Mouse (Mus musculus): ENCODE measurements at regions not wholly inside any gene's neighbourhood (a gene's known extent, or its start where the extent isn't known, plus 50 kb on each side); places are given as distances from the start of the nearest gene placed in this dataset.
A peak's percentile ranks its signal among the peaks of the same experiment; 100 is the strongest.

DNA sequence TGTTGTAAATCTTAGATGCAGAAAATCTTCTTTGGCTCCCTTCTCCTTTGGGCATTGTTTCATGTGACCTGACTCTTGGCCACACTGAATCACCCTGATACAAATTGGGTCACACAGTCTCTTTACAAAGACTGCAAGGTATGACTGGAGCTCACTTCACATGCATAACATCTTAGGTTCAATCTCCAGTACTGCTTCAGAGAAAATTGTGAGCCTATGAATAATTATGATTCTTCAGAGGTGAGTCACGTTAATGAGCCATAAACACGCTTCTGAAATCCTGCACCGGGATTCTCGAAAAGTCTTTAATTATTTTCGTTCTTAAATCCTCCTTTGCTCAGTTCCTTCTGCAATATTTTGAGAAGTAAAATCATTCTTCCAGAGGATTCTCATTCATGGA lies 307.7 kb downstream of the Lmo7 start:
- ATAC-seq (ENCODE audit: low FRiP score), result no peak
- 86% methylated on average over 5 of the region's 5 CpGs for WGBS

GRCm38 (mm10) chr14:102031047-102031903 lies 301.5 kb downstream of the Lmo7 start:
- Histone ChIP-seq H3K9me3 (no peaks in the 10 kb centered on the region), H3K27me3 (no peaks in the 10 kb centered on the region), H3K4me3 (no peak overlapping the region), H3K36me3 (no peaks in the 10 kb centered on the region), H3K9ac (no peak overlapping the region), H3K27ac (no peak overlapping the region), H3K4me1 (replicated peaks) (no peaks in the 10 kb centered on the region), H3K4me2 (no peak overlapping the region)
- no peak for ATAC-seq (ENCODE audit: low FRiP score)
- 73% methylated on average over 10 of the region's 10 CpGs for WGBS

More for the DNA sequence above, 307.7 kb downstream of the Lmo7 start:
- Histone ChIP-seq H3K4me1 (replicated peaks) (no peaks in the 10 kb centered on the region), H3K27ac (no peak overlapping the region), H3K4me2 (no peak overlapping the region), H3K36me3 (no peaks in the 10 kb centered on the region), H3K4me3 (no peak overlapping the region), H3K27me3 (no peaks in the 10 kb centered on the region), H3K9ac (no peak overlapping the region), H3K9me3 (no peaks in the 10 kb centered on the region)

DNA sequence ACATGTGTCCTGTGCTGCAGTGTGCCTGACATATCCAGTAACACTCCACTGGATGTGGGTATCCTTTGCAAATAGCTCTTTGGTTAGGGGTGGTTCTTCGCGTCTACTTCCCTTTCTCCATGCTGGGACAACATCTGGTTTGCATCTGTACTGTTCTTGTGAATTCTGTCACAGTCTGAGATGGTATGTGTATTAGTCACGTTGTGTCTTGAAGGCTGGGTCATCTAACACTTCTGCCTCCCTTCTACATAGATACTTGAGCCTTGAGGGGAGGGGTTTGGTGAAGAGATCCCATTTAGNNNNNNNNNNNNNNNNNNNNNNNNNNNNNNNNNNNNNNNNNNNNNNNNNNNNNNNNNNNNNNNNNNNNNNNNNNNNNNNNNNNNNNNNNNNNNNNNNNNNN lies 294.9 kb downstream of the Lmo7 start:
- no peak overlapping the region for H3K27ac ChIP-seq
- H3K4me3 ChIP-seq, result no peak overlapping the region

DNA sequence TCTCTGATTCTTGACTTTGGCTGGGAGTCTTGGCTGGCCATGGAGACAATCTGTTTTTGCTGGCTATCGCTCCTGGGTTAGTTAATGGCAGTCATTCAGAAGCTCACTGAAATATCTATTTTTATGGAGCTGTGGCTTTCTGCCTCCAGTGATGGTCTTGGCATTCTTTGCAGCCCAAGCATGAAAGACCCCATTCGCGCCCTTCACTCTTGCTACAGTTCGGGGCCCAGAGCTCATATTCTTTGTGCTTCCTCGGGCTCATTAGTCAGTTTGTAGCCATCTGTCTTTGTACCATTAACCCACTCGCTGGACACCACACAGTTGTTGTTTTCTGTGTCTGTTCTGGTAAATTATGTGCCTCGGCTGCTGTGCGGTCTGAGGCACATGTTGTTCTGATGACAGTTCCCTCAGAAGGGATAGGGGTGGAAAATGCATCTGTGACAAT lies 290.4 kb downstream of the Lmo7 start:
- Histone ChIP-seq H3K36me3 (no peaks in the 10 kb centered on the region), H3K27ac (peak overlapping the region; percentile 35), H3K4me3 (no peak overlapping the region), H3K27me3 (no peaks in the 10 kb centered on the region), H3K4me1 (replicated peaks) (peaks cover 8% of the 10 kb centered on the region), H3K9me3 (no peaks in the 10 kb centered on the region), H3K9ac (no peak overlapping the region), H3K4me2 (no peak overlapping the region)
- 34% methylated on average over 8 of the region's 8 CpGs for WGBS
- ATAC-seq (ENCODE audit: low FRiP score), result peak; percentile 71; the same call in 1 of the 2 replicates

More for the DNA sequence above, 294.9 kb downstream of the Lmo7 start:
- no peak for ATAC-seq (ENCODE audit: low FRiP score)
- H3K4me1 ChIP-seq (replicated peaks), result peaks cover 5% of the 10 kb centered on the region
- 79% methylated on average over 3 of the region's 3 CpGs for WGBS
- no peak overlapping the region for H3K4me2 ChIP-seq
- no peaks in the 10 kb centered on the region for H3K27me3 ChIP-seq
- no peaks in the 10 kb centered on the region for H3K36me3 ChIP-seq
- H3K9ac ChIP-seq, result no peak overlapping the region
- H3K9me3 ChIP-seq, result no peaks in the 10 kb centered on the region

DNA sequence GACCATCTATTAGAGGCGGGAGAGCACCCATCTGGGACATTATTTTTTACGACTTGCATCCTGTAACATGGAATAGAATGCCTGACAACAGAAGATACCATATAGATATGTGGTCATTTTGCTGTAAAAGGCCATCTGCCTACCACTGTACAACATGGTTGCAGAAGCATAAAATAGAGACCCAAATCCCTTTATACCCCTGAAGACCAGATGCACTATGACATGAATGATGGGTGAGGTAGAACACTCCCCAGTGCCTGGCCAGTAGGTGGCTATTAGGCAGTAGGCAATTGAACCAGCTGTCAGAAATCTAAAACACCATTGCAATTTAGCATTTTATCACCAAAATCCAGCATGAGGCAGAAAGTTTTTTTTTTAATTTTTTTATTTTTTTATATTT lies 289.6 kb downstream of the Lmo7 start:
- peak; percentile 66; the same call in 1 of the 2 replicates for ATAC-seq (ENCODE audit: low FRiP score)
- 67% methylated on average over 2 of the region's 2 CpGs for WGBS
- no peak overlapping the region for H3K4me3 ChIP-seq
- no peaks in the 10 kb centered on the region for H3K9me3 ChIP-seq
- peaks cover 8% of the 10 kb centered on the region for H3K4me1 ChIP-seq (replicated peaks)
- H3K27ac ChIP-seq, result no peak overlapping the region; the same call in 1 of the 2 replicates
- no peaks in the 10 kb centered on the region for H3K27me3 ChIP-seq
- no peak overlapping the region for H3K4me2 ChIP-seq
- no peaks in the 10 kb centered on the region for H3K36me3 ChIP-seq
- no peak overlapping the region for H3K9ac ChIP-seq

- H3K27me3 ChIP-seq, result no peaks in the 10 kb centered on the region
- no peak for ATAC-seq (ENCODE audit: low FRiP score)
- H3K27ac ChIP-seq, result no peak overlapping the region
- H3K4me3 ChIP-seq, result no peak overlapping the region
- H3K9ac ChIP-seq, result no peak overlapping the region
- no peaks in the 10 kb centered on the region for H3K36me3 ChIP-seq
- no peaks in the 10 kb centered on the region for H3K9me3 ChIP-seq
- H3K4me1 ChIP-seq (replicated peaks), result peaks cover 8% of the 10 kb centered on the region
- H3K4me2 ChIP-seq, result no peak overlapping the region
Observed at GRCm38 (mm10) chr14:102016572-102016971, 286.8 kb downstream of the Lmo7 start.

DNA sequence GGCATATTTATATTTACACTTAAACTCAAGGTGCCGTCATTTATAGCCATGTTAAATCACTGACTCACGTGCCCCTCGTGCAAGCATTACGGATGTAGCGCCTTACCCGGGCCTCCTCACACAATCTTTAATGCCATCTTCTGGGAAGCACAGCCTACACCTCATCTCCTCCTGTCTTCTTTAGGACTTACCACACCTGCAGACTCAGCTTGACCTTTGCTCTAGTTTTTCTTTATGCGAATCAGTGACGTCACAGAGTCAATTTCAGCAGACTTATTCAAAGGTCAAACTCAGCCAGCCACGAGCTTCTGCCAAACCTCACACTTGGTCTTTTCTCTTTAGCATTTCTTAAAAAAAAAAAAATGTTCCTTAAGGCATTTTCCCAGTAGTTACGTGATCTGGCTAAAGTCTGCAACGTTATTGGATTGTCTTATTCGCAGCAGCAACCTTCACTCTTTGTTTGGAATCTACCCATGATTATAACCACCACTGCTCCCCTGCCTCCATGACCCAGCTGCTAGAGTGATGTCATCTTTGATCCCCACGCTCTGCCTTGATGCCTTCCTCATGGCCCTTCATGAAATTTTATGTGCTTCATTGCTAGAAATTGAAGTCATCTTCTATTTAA lies 285.3 kb downstream of the Lmo7 start:
- Histone ChIP-seq H3K9me3 (no peaks in the 10 kb centered on the region), H3K27me3 (no peaks in the 10 kb centered on the region), H3K36me3 (no peaks in the 10 kb centered on the region), H3K9ac (no peak overlapping the region), H3K4me1 (replicated peaks) (peaks cover 3% of the 10 kb centered on the region), H3K4me2 (no peak overlapping the region), H3K4me3 (no peak overlapping the region), H3K27ac (no peak overlapping the region)
- ATAC-seq (ENCODE audit: low FRiP score), result no peak
- WGBS, result 84% methylated on average over 13 of the region's 13 CpGs

GRCm38 (mm10) chr14:102013238-102013637 lies 283.5 kb downstream of the Lmo7 start:
- no peak for ATAC-seq (ENCODE audit: low FRiP score)
- H3K9me3 ChIP-seq, result no peaks in the 10 kb centered on the region
- no peak overlapping the region for H3K27ac ChIP-seq
- no peaks in the 10 kb centered on the region for H3K27me3 ChIP-seq
- no peaks in the 10 kb centered on the region for H3K4me1 ChIP-seq (replicated peaks)
- 80% methylated on average over 3 of the region's 3 CpGs for WGBS
- no peaks in the 10 kb centered on the region for H3K36me3 ChIP-seq
- no peak overlapping the region for H3K9ac ChIP-seq
- no peak overlapping the region for H3K4me2 ChIP-seq
- H3K4me3 ChIP-seq, result no peak overlapping the region

GRCm38 (mm10) chr14:101997535-101997934 lies 267.8 kb downstream of the Lmo7 start:
- Histone ChIP-seq H3K4me2 (no peak overlapping the region), H3K9me3 (no peaks in the 10 kb centered on the region), H3K27me3 (no peaks in the 10 kb centered on the region), H3K4me3 (no peak overlapping the region), H3K27ac (no peak overlapping the region), H3K4me1 (replicated peaks) (no peaks in the 10 kb centered on the region), H3K36me3 (no peaks in the 10 kb centered on the region), H3K9ac (no peak overlapping the region)
- WGBS, result 20% methylated on average over 4 of the region's 4 CpGs
- no peak for ATAC-seq (ENCODE audit: low FRiP score)

- 35% methylated on average over 2 of the region's 2 CpGs for WGBS
- Histone ChIP-seq H3K27me3 (no peaks in the 10 kb centered on the region), H3K4me1 (replicated peaks) (no peaks in the 10 kb centered on the region), H3K36me3 (no peaks in the 10 kb centered on the region), H3K9me3 (no peaks in the 10 kb centered on the region), H3K4me3 (no peak overlapping the region), H3K9ac (no peak overlapping the region), H3K27ac (no peak overlapping the region), H3K4me2 (no peak overlapping the region)
- no peak for ATAC-seq (ENCODE audit: low FRiP score)
Observed at GRCm38 (mm10) chr14:101984401-101984800, 254.6 kb downstream of the Lmo7 start.
